Mouse (Mus musculus) layer of hippocampus, postnatal 14 days (tissue): ENCODE data around the gene Mip. TPM values are rescaled to one million over a fixed set of nuclear protein-coding genes. Genes with fewer than 3 reads are reported as not detected.
"Not testable (repeated sequence)": the region's sequence is repeated elsewhere in the genome, so short reads cannot be mapped to it uniquely, and the experiment has no call there.

Experiments used
- DNase-seq, 2 experiments: peaks; one replicate each; pipeline ENCODE4 v3.0.0; 2021 to 2022; ENCODE audit warnings: low spot score in 2 of 2, mixed read lengths in 1 of 2
- total RNA-seq, 2 experiments: library from RNA; stranded (reverse); gene quantifications; 2 replicates each; pipeline ENCODE4 v1.2.3; 2021

Mip gene
- total RNA-seq, 2 experiments from 2014 or later: not detected

- peak; percentile 81 to 92 for DNase-seq
Observed at GRCm38 (mm10) chr10:128211390-128212108, 14.1 kb upstream of the Mip start, which contains the start of gene Spryd4. Gene Spryd4 (minus strand): TSS chr10:128211807.

DNA sequence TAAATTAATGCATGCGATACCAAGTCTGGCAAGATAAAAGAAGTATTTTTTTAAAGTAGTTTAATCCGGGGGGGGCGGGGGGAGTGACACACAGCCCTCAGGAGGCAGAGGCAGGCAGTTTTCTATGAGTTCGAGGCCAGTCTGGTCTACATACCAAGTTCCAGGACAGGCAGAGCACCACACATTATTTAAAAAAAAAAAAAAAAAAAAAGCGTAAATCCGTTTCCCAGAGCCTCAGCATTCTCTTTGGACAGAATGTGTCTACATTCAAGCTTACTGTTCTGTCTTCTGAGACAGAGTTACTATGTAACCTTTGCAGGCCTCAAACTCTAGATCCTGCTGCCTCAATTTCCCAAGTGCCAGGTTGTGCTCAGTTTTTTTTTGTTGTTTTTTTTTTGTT, 13.5 kb upstream of the Mip start:
- no peak for DNase-seq

- peak; percentile 47 to 51 for DNase-seq
Observed at GRCm38 (mm10) chr10:128212871-128213323, 12.7 kb upstream of the Mip start.

GRCm38 (mm10) chr10:128214112-128214511, 11.5 kb upstream of the Mip start:
- not testable (repeated sequence) for DNase-seq

GRCm38 (mm10) chr10:128214981-128215380, 10.7 kb upstream of the Mip start:
- DNase-seq: no peak

DNA sequence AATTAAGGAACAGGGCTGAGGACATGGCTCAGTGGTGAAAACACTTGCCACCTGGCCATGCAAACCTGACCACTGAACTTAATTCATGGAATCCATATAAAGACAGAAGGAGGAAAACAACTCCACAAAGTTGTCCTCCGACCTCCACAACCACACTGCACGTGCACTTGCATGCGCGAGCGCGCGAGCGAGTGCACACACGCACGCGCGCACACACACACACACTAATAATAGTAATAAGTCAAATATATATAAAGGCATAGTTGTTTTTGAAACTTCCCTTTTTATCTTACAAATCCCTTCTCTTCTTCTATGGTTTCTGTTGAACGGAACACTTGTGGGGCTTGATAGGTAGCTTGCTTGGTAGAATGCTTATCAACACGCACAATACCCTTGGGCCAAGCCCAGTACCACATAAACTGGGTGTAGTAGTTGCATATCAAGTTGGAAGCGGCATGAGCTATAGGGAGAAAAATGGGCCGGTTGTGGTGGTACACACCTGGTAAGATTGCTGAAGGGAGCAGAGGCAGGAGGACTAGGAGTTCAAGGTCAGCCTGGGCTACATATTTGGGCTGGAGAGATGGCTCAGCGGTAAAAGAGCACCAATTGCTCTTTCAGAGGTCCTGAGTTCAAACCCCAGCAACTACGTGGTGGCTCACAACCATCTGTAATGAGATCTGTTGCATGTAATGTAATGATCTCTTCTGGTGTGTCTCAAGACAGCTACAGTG, 7.1 kb upstream of the Mip start:
- DNase-seq: no peak

- DNase-seq: no peak
Observed at GRCm38 (mm10) chr10:128221533-128222286, 3.9 kb upstream of the Mip start.

DNA sequence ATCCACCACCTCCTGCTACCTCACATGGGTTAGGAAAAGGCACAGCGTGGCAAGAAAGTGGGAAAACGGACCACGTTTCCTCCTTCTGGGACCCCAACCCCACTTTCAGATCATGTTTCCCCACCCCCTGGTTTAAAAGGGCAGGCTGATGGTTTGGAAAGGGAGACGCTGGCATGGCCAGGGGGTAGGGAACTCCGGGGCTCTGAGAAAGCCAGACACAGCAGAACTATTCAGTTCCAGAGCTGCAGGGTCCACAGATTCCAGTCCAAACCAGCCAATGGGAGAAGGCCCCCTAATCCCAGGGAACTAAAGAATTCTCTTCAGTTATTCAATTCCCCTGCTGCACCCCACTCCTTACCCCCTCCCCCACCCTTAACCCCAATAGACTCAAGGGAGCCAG, 574 bp upstream of the Mip start:
- DNase-seq: no peak

DNA sequence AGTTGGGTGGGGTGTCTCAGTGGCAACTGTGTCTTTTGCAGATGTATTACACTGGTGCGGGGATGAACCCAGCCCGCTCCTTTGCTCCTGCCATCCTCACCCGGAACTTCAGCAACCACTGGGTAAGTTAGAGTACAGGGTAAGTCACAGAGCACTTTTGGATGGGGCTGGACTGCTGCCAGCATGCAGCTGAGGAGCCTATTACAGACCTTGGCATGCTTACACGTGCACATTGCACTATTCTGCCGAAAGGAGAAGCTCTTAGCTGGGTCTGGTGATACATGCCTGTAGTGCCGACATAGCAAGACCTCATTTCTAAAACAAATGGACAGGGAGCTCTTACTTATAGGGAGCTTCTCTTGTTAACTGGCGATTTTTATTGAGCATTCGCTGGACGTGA, 2.0 kb downstream of the Mip start:
- DNase-seq: no peak

DNA sequence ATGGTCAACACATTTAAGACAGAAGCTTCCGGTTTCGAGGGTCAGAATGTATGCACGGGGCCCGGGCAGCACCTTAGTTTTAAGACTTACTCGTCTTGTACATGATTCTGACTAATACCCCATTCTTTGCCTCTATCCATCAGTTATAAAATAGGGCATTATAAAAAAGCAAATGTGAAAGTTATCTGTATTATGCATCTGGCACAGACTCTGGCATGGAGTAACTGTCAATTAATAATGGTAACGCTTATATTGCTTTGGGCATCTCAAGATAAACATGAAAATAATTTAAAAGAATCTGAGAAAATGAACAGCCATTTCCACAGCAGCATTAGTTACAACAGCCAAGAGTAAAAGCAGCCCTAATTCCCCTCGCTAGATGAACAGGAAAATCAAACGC, 2.4 kb downstream of the Mip start:
- no peak for DNase-seq

- no peak for DNase-seq
Observed at GRCm38 (mm10) chr10:128230582-128230981, 4.9 kb downstream of the Mip start.

GRCm38 (mm10) chr10:128231146-128231545, 5.5 kb downstream of the Mip start:
- DNase-seq: no peak

DNA sequence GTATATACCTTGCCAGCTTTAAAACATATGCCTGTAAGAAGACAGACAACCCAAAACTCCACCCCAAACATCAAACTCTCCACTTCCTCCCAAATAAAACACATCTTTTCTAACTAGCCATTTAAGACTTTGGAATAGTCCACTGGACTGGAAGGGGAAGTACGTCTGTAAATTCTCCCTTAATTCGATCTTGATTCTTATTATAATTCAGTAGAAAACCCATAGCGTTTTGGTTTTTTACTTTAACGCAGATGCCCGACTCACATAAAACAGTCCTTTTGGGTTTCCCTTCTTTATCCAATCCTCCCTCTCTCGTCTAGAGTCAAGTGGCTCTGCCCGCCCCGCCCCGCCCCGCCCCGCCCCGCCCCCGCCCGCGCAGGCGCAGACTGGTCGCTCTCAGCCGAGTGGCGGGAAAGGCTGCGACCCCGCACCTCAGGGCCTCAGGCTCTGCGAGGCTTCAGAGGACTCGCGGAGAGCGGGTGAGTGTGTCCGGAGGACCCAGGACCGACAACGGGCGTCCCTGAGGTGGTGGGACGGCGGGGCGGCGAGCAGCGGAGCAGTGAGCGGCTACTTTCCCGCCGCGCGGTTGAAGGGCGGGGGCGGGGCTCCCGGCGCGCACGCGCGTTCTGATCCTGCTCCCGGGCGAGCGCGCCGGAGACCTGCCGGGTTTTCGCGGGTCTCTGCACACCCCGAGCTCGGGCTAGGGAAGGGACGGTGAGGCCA, 6.2 kb downstream of the Mip start, which contains the start of gene Timeless:
Timeless (plus strand) TSS at position 369 of the 723 bp plus-strand sequence.
- peak; percentile 81 to 92 for DNase-seq

- DNase-seq: peak; percentile 46 to 72
Observed at GRCm38 (mm10) chr10:128232420-128232985, 6.9 kb downstream of the Mip start.

DNA sequence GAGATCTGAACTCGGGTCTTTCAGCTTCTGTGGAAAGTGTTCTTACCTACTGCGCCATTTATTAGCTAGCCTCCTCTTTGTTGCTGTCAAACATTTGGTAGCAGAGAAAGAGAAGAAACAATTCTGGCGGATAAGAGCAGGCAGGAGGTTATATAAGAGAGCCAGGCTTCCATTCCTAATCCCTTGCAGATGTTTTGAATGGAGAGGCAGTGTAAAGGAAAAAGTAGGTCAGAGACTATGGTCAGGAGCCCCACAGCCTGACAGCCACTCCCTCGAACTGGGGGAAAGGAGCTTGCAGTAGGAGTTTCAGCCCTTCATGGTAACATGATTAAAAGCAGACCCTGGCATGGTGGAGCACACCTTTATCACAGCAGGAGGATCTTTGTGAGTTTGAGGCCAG, 10.7 kb downstream of the Mip start:
- DNase-seq: no peak

DNA sequence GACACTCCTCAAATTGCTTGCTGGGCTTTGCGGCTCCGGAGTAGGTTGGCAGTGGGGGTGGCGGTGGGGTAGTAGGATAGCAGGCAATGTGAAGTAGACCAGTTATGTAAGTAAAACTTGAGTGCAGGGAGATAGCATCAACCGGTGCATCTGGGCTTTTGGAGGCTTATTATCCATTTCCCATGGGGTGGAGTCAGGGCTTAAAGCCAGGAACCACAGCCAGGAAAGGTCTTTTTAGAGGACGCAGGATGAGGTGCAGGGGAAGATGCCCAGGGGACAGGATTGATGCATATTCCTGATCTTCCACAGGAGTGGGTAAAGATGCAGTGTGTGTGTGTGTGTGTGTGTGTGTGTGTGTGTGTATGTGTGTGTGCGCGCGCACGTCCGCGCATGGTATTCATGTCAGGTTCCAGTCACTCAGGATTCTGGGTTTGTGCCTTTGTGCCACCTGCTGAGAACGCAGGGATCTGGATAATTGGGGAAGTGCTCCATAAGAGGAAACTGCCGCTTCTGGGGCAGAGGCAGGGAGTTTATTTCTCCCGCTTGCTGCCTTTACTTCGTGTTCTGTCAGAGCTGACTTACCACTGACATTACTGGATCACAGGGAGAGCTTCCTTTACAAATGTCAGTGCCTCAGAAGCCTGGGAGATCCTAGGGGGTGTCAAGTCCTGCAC, 12.3 kb downstream of the Mip start:
- DNase-seq: no peak

GRCm38 (mm10) chr10:128239140-128239539, 13.5 kb downstream of the Mip start:
- no peak for DNase-seq

- DNase-seq: no peak
Observed at GRCm38 (mm10) chr10:128240131-128240530, 14.5 kb downstream of the Mip start.

DNA sequence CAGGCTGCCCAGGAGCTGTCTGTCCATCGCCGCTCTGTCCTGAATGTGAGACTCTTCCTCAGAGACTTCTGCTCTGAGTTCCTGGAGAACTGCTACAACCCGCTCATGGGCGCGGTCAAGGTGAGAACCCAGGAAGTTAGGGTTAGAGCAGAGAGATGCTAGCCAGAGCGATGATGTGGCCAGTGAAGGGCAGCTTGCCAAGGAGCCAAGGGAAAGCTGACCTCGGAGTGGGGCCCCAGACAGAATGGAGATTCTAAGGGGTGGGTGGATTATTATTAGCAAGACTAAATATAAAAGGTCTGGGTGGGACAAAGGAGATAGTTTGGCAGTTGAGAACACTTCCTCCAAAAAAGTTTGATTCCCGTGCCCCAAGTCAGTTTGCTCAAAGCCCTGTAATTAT, 17.6 kb downstream of the Mip start:
- DNase-seq: no peak

GRCm38 (mm10) chr10:128244121-128244520, 18.5 kb downstream of the Mip start:
- DNase-seq: no peak
